Mouse (Mus musculus) embryo, embryonic 10.5 days (tissue): ENCODE measurements at regions not wholly inside any gene's neighbourhood (a gene's known extent, or its start where the extent isn't known, plus 50 kb on each side); places are given as distances from the start of the nearest gene placed in this dataset.

Source experiments
- DNase-seq: peaks from one replicate; pipeline ENCODE4 v3.0.0-alpha.2; 2015; ENCODE audit warnings: low spot score

GRCm38 (mm10) chr17:78023507-78024355 lies 176.3 kb upstream of the Crim1 start:
- peak; percentile 61 for DNase-seq

- peak; percentile 48 for DNase-seq
These were observed 175.7 kb upstream of the Crim1 start for GRCm38 (mm10) chr17:78024356-78024723.

GRCm38 (mm10) chr17:78025294-78025693 lies 174.8 kb upstream of the Crim1 start:
- peak; percentile 62 for DNase-seq

GRCm38 (mm10) chr17:78035648-78036047 lies 164.4 kb upstream of the Crim1 start:
- peak; percentile 30 for DNase-seq

- DNase-seq: no peak
These were observed 159.7 kb upstream of the Crim1 start for GRCm38 (mm10) chr17:78040338-78040737.

- DNase-seq: no peak
These were observed 158.8 kb upstream of the Crim1 start for GRCm38 (mm10) chr17:78041204-78041603.

- no peak for DNase-seq
These were observed 150.3 kb upstream of the Crim1 start for GRCm38 (mm10) chr17:78049766-78050165.

GRCm38 (mm10) chr17:78050203-78050602 lies 149.8 kb upstream of the Crim1 start:
- DNase-seq: no peak

- DNase-seq: no peak
These were observed 124.2 kb upstream of the Crim1 start for GRCm38 (mm10) chr17:78075892-78076291.

GRCm38 (mm10) chr17:78078381-78078780 lies 121.7 kb upstream of the Crim1 start:
- DNase-seq: no peak

- DNase-seq: no peak
These were observed 115.6 kb upstream of the Crim1 start for GRCm38 (mm10) chr17:78084419-78084818.

GRCm38 (mm10) chr17:78086963-78087362 lies 113.1 kb upstream of the Crim1 start:
- DNase-seq: no peak

- DNase-seq: no peak
These were observed 102.3 kb upstream of the Crim1 start for GRCm38 (mm10) chr17:78097699-78098098.

- DNase-seq: no peak
These were observed 91.3 kb upstream of the Crim1 start for GRCm38 (mm10) chr17:78108793-78109192.

GRCm38 (mm10) chr17:78109364-78110222 lies 90.5 kb upstream of the Crim1 start:
- no peak for DNase-seq

- no peak for DNase-seq
These were observed 67.9 kb upstream of the Crim1 start for GRCm38 (mm10) chr17:78132116-78132515.

- no peak for DNase-seq
These were observed 62.1 kb upstream of the Crim1 start for GRCm38 (mm10) chr17:78137986-78138385.

- DNase-seq: no peak
These were observed 59.4 kb upstream of the Crim1 start for GRCm38 (mm10) chr17:78140660-78141059.

GRCm38 (mm10) chr17:78141136-78141535 lies 58.9 kb upstream of the Crim1 start:
- no peak for DNase-seq

GRCm38 (mm10) chr17:78142431-78142830 lies 57.6 kb upstream of the Crim1 start:
- no peak for DNase-seq

- DNase-seq: no peak
These were observed 54.7 kb upstream of the Crim1 start for GRCm38 (mm10) chr17:78145335-78145734.
